Mouse (Mus musculus): ENCODE measurements around the gene Gm42688. TPM values are rescaled to one million over a fixed set of nuclear protein-coding genes. Genes with fewer than 3 reads are reported as not detected.

Gm42688 gene
- total and polyA plus RNA-seq, 3 experiments, result 1.2 to 1.6 (median 1.3) TPM

DNA sequence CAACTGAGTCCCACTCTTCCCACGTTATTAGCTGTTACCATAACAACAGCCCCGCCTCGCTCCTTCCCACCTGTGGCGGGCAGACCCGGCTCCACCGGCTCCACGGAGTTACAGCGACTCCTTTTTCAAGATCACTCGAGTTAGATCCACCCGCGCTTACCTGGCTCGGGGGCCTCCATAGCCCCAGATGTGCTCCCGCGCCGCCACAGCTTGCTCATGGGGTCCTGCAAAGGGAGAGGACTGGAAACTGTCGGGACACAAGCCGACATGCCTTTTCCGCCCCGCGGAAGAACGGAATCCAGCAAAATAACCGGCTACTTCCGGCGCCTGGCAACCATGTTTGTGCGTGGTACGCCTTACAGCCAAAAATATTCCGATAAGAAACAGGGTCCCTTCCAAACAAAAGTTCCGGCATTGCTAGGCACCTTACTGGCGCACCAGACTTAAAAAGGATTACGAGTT lies 23.5 kb downstream of the Gm42688 start (continued):
- TF ChIP-seq E2F4 (IDR thresholded peaks at IDR 0.05; ENCODE audit: insufficient replicate concordance, low read depth, low read length) (peak; percentile 33; the same call in 1 of the 2 replicates), RCOR1 (conservative IDR thresholded peaks at IDR 0.05; ENCODE audit: low read depth, low read length) (peak; percentile 61), PAX5 (IDR thresholded peaks at IDR 0.05; ENCODE audit: low read length) (no peak), SIN3A (IDR thresholded peaks at IDR 0.05; ENCODE audit: low read length) (peak; percentile 97), IRF4 (IDR thresholded peaks at IDR 0.05; ENCODE audit: low read depth, low read length) (peak; percentile 66; the same call in 1 of the 2 replicates), ELF1 (IDR thresholded peaks at IDR 0.05; ENCODE audit: low read depth, low read length) (peak; percentile 95)

DNA sequence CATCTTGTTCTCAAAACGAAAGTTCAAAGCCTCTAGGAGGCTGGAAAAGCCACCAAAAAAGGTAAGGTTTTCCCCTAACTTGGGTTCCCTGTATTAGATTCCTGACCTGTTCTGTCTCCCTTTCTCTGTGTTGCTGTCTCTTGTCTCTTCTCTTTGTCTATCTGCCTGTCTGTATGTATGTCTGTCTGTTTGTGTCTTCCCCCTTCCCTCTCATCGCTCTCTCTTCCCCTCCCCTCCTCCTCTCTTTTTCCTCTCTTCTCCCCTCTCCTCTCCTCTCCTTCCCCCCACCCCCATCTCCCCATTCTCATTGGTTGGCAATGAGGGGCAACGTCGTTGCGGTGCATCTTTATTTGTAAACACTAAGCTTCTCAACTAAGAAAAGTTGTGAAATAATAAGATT lies 23.9 kb downstream of the Gm42688 start, which contains the start of gene Ino80b:
Gene Ino80b (minus strand): TSS at position 101 of the 400 bp plus-strand sequence.
- no peak within 1 kb of the TSS for H3K27ac ChIP-seq (ENCODE audit: insufficient read depth, low read depth)
- H3K9ac ChIP-seq (ENCODE audit: insufficient read depth, low read depth), result peak within 1 kb of the TSS; percentile 94
- H3K27me3 ChIP-seq (replicated peaks), result no peaks in the 10 kb centered on the region
- H3K9me3 ChIP-seq (replicated peaks; ENCODE audit: low read length), result no peaks in the 10 kb centered on the region
- in situ Hi-C loops (cut with MboI; ENCODE audit: low pct_ligation_motif_present, low pct_unique_long_range_greater_than_20kb, low sequenced_read_pairs) (no loop called here), dilution Hi-C loops (cut with MboI; ENCODE audit: extremely low pct_ligation_motif_present, extremely low pct_unique_long_range_greater_than_20kb, low sequenced_read_pairs) (no loop called here)
- DNase-seq (ENCODE audit: extremely low read depth), result no peak
- peak within 1 kb of the TSS; percentile 80 to 92 (median 88) for H3K4me3 ChIP-seq (replicated peaks in 1 of 3; ENCODE audit: low read depth in 2 of 3, low read length in 2 of 3, poor library complexity in 1 of 3)
- H3K36me3 ChIP-seq (replicated peaks in 1 of 2; ENCODE audit: control insufficient read depth in 1 of 2, insufficient read depth in 1 of 2, low read length in 1 of 2), result peaks cover 2 to 8% of the 10 kb centered on the region in 2 experiments
- H3K79me2 ChIP-seq (replicated peaks; ENCODE audit: control insufficient read depth, extremely low read depth, insufficient read depth, poor library complexity, severe bottlenecking), result no peaks in the 10 kb centered on the region
- peaks cover 2 to 37% of the 10 kb centered on the region in 2 experiments for H3K4me1 ChIP-seq (ENCODE audit: control insufficient read depth in 1 of 2, insufficient read depth in 2 of 2)
- peak within 1 kb of the TSS; percentile 82 for H3K4me2 ChIP-seq (ENCODE audit: insufficient read depth, low read depth, poor library complexity, severe bottlenecking)
- TF ChIP-seq EP300 (IDR thresholded peaks at IDR 0.05; ENCODE audit: low read length) (no peak), POLR2AphosphoS2 (IDR thresholded peaks at IDR 0.05; ENCODE audit: low read depth, low read length) (no peak), MAFK (IDR thresholded peaks at IDR 0.05; ENCODE audit: insufficient replicate concordance, low read length) (no peak), TBP (conservative IDR thresholded peaks at IDR 0.05; ENCODE audit: low read depth, low read length) (no peak), NELFE (IDR thresholded peaks at IDR 0.05; ENCODE audit: low read depth, low read length) (no peak), PAX5 (IDR thresholded peaks at IDR 0.05; ENCODE audit: low read length) (no peak), JUN (IDR thresholded peaks at IDR 0.05; ENCODE audit: insufficient read depth, low read depth, low read length) (no peak), UBTF (IDR thresholded peaks at IDR 0.05; ENCODE audit: low read depth, low read length) (no peak)

DNA sequence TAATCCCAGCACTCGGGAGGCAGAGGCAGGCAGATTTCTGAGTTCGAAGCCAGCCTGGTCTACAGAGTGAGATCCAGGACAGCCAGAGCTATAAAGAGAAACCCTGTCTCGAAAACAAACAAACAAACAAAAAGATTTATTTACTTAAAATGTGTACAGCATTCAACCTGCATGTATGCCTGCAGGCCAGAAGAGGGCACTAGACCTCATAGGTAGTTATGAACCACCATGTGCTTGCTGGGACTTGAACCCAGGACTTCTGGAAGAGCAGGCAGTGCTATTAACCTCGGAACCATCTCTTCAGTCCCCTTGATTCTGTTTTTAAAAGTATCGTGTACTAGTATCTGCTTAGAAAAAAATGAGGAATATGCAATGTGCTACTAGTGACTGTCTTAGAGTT lies 26.0 kb downstream of the Gm42688 start:
- Histone ChIP-seq H3K79me2 (replicated peaks; ENCODE audit: control insufficient read depth, extremely low read depth, insufficient read depth, poor library complexity, severe bottlenecking) (no peaks in the 10 kb centered on the region), H3K9ac (ENCODE audit: insufficient read depth, low read depth) (no peak overlapping the region), H3K4me1 (ENCODE audit: control insufficient read depth in 1 of 2, insufficient read depth in 2 of 2) (peaks cover 2 to 25% of the 10 kb centered on the region in 2 experiments), H3K4me2 (ENCODE audit: insufficient read depth, low read depth, poor library complexity, severe bottlenecking) (no peak overlapping the region), H3K9me3 (replicated peaks; ENCODE audit: low read length) (no peaks in the 10 kb centered on the region), H3K27me3 (replicated peaks) (no peaks in the 10 kb centered on the region), H3K36me3 (replicated peaks in 1 of 2; ENCODE audit: control insufficient read depth in 1 of 2, insufficient read depth in 1 of 2, low read length in 1 of 2) (peaks cover 2 to 8% of the 10 kb centered on the region in 2 experiments), H3K4me3 (replicated peaks in 1 of 3; ENCODE audit: low read depth in 2 of 3, low read length in 2 of 3, poor library complexity in 1 of 3) (no peak overlapping the region), H3K27ac (ENCODE audit: insufficient read depth, low read depth) (no peak overlapping the region)
- DNase-seq (ENCODE audit: extremely low read depth), result no peak
- in situ Hi-C loops (cut with MboI; ENCODE audit: low pct_ligation_motif_present, low pct_unique_long_range_greater_than_20kb, low sequenced_read_pairs) (no loop called here), dilution Hi-C loops (cut with MboI; ENCODE audit: extremely low pct_ligation_motif_present, extremely low pct_unique_long_range_greater_than_20kb, low sequenced_read_pairs) (no loop called here)
- TF ChIP-seq CTCF (conservative IDR thresholded peaks at IDR 0.05 in 1 of 2, IDR thresholded peaks at IDR 0.05 in 1 of 2; ENCODE audit: low read depth in 2 of 2, low read length in 2 of 2) (peak; percentile 16 to 21; a peak in 2 of 4 replicates), MEF2A (IDR thresholded peaks at IDR 0.05; ENCODE audit: borderline replicate concordance, low read depth, low read length) (no peak)
